Mouse (Mus musculus): ENCODE measurements around the gene Nlrp4f. TPM values are rescaled to one million over a fixed set of nuclear protein-coding genes. Genes with fewer than 3 reads are reported as not detected.

Gene Nlrp4f
- under 1 TPM in 1 of 2 experiments, not detected in 1; 0.45 TPM for total RNA-seq (2021)
- long read RNA-seq: 0 reads

DNA sequence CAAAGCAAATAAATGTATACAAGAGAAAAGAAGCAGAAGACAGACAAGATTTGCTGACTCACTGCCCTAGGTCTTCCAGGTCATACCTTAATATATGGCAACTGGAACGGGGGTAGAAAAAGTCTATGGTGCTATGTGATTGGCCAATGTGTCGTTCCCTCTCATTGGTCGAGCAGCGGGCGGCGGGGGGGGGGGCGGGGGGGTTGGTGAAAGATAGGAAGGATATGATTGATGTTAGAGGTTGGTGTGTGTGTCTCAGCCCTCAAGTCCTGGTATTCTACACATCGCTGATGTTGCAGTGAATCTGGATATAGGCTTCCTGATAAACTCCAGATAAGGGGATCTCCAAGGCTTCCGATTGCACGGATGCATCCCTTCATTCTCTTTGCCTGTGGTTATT lies at the start of gene Nlrp4f:
TSS of gene Nlrp4f (minus strand) at position 101 of the 400 bp plus-strand sequence.
- DNase-seq (ENCODE audit: low spot score in 2 of 2): no peak

- no peak for DNase-seq (ENCODE audit: low spot score in 2 of 2)
Measured at GRCm38 (mm10) chr13:65243273-65243672, 37.5 kb upstream of the Nlrp4f start.

GRCm38 (mm10) chr13:65242319-65242787 lies 36.6 kb upstream of the Nlrp4f start:
- no peak for DNase-seq (ENCODE audit: low spot score in 2 of 2)

DNA sequence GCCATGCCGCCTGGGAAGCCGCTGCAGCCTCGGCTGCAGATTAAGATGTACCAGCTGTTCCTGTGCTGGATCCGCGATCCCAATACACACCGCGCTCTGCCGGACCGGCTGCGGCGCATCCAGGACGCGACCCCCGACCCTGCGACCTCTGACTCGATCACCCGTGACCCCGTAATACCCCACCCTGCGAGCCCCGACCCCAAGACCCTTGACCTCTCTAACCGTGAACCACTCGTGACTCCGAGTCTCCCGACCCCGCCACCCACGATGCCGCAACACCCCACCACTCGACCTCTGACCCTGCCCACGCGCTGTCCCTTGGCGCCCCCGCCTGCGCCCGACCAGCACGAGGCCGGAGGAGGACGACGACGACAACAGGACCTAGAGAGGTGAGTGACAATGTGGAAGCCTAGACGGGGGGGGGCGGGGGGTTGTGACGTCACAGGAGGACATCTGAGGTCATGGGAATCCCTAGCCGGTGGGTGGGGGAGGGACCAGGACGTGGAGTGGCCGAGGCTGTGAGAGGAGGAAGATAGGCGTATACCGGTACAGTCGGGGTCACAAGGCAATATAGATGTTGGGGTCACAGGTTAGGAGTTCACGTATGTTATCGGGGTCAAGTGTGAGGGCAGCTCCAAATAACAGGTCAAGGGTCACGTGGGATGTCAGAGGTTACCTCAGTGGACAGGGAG lies 36.0 kb upstream of the Nlrp4f start:
- DNase-seq (ENCODE audit: low spot score in 2 of 2): no peak

- DNase-seq (ENCODE audit: low spot score in 2 of 2): peak; percentile 92 to 99
Measured at GRCm38 (mm10) chr13:65241099-65241626, 35.4 kb upstream of the Nlrp4f start.

DNA sequence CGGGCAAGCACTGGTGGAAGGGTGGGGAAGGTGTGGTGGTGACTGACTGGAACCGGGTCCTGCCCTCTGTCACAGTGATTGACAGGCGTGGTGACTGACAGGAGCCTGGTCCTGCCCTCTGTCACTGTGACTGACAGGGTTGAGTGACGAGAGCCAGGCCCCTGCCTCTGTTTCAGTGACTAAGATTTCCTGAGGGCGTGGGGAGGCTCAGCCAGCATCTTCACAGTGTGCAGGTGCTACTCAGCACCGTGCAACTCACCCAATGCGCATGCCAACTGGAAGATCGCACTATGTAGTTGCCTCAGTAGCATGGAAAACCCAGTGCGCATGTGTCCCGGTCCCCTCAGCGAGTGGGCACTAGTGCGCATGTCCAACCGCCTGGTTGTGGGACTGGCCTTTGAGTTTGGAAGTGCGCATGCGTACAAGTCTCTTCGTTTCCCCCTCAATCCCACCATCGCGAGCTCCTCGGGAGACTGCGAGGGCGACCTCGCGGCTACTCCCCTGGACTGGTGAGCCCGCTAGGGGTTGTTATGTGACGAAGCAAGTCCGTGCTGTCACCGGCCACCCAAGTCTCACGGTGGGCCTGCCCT lies 34.8 kb upstream of the Nlrp4f start:
- peak; percentile 97 to 99 for DNase-seq (ENCODE audit: low spot score in 2 of 2)

DNA sequence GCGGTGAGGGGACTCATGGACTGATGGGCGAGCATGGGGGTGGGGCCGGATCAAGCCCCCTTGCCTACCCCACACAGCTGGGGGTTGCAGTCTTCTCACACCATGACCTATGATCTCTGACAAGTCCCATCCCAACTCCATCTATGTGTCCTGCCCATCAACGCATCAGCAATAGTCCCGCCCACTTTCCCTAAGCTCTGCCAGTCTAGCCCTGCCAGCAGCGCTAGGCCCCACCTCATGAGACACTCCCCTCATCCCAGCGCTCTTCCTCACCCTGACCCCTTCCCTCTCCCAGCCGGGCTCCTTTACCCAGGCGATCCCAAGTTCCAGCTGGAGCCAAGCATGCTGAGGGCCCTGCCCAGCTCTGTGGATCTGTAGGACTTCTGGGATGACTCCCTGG lies 31.4 kb upstream of the Nlrp4f start:
- no peak for DNase-seq (ENCODE audit: low spot score in 2 of 2)

DNA sequence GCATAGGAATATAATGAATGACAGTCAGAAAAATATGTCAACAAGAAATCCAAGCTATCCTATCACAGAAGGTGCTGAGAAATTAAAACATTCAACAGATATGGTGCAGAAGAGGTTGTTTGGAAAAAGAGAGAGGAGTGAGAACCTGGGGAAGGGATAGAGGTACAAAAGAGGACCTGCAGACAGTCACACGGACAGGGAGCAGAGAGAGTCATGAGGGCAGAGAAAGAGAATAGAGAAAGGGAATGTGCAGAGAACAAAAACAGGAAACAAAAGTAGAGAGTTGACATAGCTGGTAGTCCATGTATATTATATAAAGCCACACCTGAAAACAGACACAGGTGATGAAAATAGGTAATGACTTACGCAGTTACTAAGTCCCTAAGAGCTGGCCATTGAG lies 20.9 kb upstream of the Nlrp4f start:
- DNase-seq (ENCODE audit: low spot score in 2 of 2): no peak

- no peak for DNase-seq (ENCODE audit: low spot score in 2 of 2)
Measured at GRCm38 (mm10) chr13:65225945-65226344, 20.2 kb upstream of the Nlrp4f start.

- no peak for DNase-seq (ENCODE audit: low spot score in 2 of 2)
Measured at GRCm38 (mm10) chr13:65200667-65201066, 5.1 kb downstream of the Nlrp4f start.

DNA sequence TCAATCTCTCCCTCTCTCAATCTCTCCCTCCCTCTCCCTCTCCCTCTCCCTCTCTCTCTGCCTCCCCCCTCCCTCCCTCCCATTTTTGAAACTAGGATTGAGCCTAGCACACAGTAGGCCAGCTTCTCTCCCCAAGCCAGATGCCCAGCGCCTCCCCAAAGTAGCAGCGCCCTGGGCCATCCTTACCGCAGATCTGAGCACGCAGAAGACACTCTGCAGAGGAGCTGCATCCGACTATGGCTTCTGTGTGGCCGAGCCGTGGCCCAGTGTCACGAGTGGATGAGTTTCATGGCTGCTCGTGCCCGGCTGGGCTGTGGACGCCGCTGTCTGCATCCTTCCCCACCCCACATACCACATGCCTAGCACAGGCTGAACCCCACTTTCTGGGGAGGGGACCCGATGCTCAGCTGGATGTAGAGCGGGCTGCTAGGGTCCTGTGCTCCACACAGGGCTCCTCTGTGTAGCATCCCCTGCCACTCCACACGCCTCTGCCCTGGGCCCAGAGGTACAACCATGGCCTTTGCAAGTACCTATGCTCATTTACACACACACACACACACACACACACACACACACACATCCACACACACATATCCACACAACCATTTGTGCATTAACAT lies 29.2 kb downstream of the Nlrp4f start:
- no peak for DNase-seq (ENCODE audit: low spot score in 2 of 2)

GRCm38 (mm10) chr13:65175734-65176471 lies 29.9 kb downstream of the Nlrp4f start:
- DNase-seq (ENCODE audit: low spot score in 2 of 2): peak in 1 of 2 experiments; percentile 42

DNA sequence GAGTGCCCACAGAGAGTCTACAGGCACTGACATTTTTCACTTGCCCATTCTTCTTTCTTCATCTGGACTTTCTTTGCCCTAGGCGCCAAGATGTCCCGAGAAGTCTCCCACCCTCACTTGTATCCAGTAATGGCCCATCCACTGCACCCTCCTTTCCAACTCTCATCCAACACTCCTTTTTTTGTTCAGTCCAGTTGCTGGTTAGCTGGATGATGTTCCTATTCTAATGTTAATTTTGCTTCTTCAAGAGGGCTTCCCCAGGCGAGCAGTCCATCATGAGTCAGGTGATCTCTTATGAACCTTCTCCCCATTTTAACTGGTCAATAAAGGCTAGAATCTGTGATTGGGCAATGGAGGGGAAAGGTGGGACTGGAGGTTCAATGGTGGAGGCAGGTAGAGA lies 31.7 kb downstream of the Nlrp4f start:
- no peak for DNase-seq (ENCODE audit: low spot score in 2 of 2)

DNA sequence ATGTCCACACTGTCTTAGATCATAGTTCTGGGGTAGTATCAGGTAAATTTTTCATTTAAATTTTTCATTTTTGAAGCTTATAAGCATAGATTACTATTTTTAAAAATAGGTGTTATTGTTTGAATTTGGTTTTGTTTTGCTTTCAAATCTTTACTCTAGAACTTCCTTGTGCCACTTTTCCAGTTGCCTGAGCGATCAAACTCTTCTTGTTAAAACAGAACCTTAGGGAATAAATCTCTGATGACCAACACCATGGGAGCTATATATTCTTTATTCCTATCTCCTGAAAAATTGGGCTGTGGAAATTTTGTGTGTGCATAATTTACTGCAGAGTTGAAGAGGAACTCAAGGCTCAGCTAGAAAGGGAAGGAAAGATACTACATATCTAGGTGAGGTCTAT lies 55.8 kb downstream of the Nlrp4f start, which contains the start of gene Olfr466:
TSS of gene Olfr466 (plus strand) at position 301 of the 400 bp plus-strand sequence.
- DNase-seq (ENCODE audit: low spot score in 2 of 2): no peak

DNA sequence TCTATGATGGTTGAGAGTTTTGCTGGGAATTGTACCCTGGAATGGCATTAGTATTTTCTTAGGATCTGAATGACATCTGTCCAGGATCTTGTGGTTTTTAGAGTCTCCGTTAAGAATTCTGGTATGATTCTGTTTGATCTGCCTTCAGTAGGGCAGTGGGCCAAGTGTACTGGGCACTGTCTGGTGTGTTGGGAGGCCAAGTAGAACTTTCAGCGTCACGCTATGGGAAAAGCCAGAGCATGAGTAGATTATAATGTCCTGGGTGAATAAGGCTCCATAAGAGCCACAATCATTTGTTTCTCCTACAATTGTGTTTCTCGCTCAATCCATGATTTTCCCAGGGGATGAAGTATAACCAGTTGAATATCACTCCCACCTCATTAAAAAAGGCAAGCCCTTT lies 68.0 kb downstream of the Nlrp4f start, which contains the start of gene Olfr465-ps1:
TSS of gene Olfr465-ps1 (plus strand) at position 301 of the 400 bp plus-strand sequence.
- DNase-seq (ENCODE audit: low spot score in 2 of 2): no peak

Other genes starting within 250 kb of the Nlrp4f start
- gene Spata31d1c, start 172.9 kb downstream of the Nlrp4f start, total RNA-seq (2021): not detected
- not detected for gene Prss47, start 153.2 kb downstream of the Nlrp4f start, total RNA-seq (2021)
- gene Mfsd14b, start 93.0 kb downstream of the Nlrp4f start, total RNA-seq (2021): 10 to 100 TPM; 44.0 to 44.2 TPM
- gene Olfr465-ps1, start 67.9 kb downstream of the Nlrp4f start, total RNA-seq (2021): not detected
- gene Olfr466, start 55.7 kb downstream of the Nlrp4f start, total RNA-seq (2021): not detected
- under 1 TPM in 1 of 2 experiments, not detected in 1; 0.27 TPM for gene Gm10775, start 53.6 kb upstream of the Nlrp4f start, total RNA-seq (2021)
- 10 to 100 TPM; 65.3 to 66.1 TPM for gene Zfp369, start 72.8 kb upstream of the Nlrp4f start, total RNA-seq (2021)